Mouse (Mus musculus) kidney, embryonic 16.5 days (tissue): Measurements from ENCODE around the gene Ank. TPM values are rescaled to one million over a fixed set of nuclear protein-coding genes. Genes with fewer than 3 reads are reported as not detected.
A peak's percentile ranks its signal among the peaks of the same experiment; 100 is the strongest.

Source experiments
- ATAC-seq: fragments of 200-750 bp; cut with Nextera tagmentation; 2 replicates; pipeline ENCODE4 v1.8.0; 2017; ENCODE audit warnings: moderate TSS enrichment; ENCODE audit not compliant: low FRiP score, low TSS enrichment
- H3K27ac ChIP-seq: fragments of 300-500 bp; sonication (generic); 2 replicates; pipeline ENCODE4 v1.5.1; 2014; ENCODE audit warnings: low read length
- H3K27me3 ChIP-seq: fragments of 300-500 bp; sonication (generic); 2 replicates; pipeline ENCODE4 v1.6.1; 2014; ENCODE audit warnings: low read length, control low read depth, mixed read lengths; ENCODE audit not compliant: insufficient read depth
- H3K36me3 ChIP-seq: fragments of 300-500 bp; sonication (generic); 2 replicates; pipeline ENCODE4 v1.6.1; 2014; ENCODE audit warnings: low read length, control low read depth, mixed read lengths; ENCODE audit not compliant: insufficient read depth
- H3K4me1 ChIP-seq: fragments of 300-500 bp; sonication (generic); 2 replicates; pipeline ENCODE4 v1.6.1; 2014; ENCODE audit warnings: low read length, control low read depth, mixed read lengths; ENCODE audit not compliant: insufficient read depth
- H3K4me2 ChIP-seq: fragments of 300-500 bp; sonication (generic); replicated peaks from 2 replicates; pipeline ENCODE4 v1.6.1; 2014; ENCODE audit warnings: low read depth, low read length
- H3K4me3 ChIP-seq: fragments of 300-500 bp; sonication (generic); 2 replicates; pipeline ENCODE4 v1.5.1; 2014; ENCODE audit warnings: mild to moderate bottlenecking, low read length
- H3K9ac ChIP-seq: fragments of 300-500 bp; sonication (generic); replicated peaks from 2 replicates; pipeline ENCODE4 v1.6.1; 2014; ENCODE audit warnings: low read length
- H3K9me3 ChIP-seq: fragments of 300-500 bp; sonication (generic); 2 replicates; pipeline ENCODE4 v1.6.1; 2016; ENCODE audit warnings: low read length, control low read depth
- WGBS: fragments of 180-500 bp; shearing (Covaris S2); extraction: QIAGEN DNeasy Blood & Tissue Kit; methylation state at CpG from one replicate; pipeline ENCODE4 v1.1.7; 2014; 5-methylcytosine and 5-hydroxymethylcytosine counted together
- polyA plus RNA-seq: library from polyadenylated mRNA; unstranded; fragments of >200 nt; fragmentation: Nextera tagmentation; extraction: Ambion mirVana; gene quantifications from 2 replicates; pipeline ENCODE4 v1.2.1, GENCODE M21; 2015

The Ank gene
- polyA plus RNA-seq, 1 experiment from 2014 or later: 7.2 TPM

- ATAC-seq: no peak
- WGBS: 84% methylated on average over 5 of the region's 5 CpGs
- peaks cover 19% of the 10 kb centered on the region for H3K36me3 ChIP-seq
- no peaks in the 10 kb centered on the region for H3K9me3 ChIP-seq
- H3K4me3 ChIP-seq: no peak overlapping the region
- no peak overlapping the region for H3K27ac ChIP-seq
- no peaks in the 10 kb centered on the region for H3K27me3 ChIP-seq
- H3K4me2 ChIP-seq: no peak overlapping the region
- H3K4me1 ChIP-seq: no peaks in the 10 kb centered on the region
- H3K9ac ChIP-seq: no peak overlapping the region
Observed at GRCm38 (mm10) chr15:27600524-27600923, 134.0 kb downstream of the Ank start.

GRCm38 (mm10) chr15:27604558-27604957, 138.1 kb downstream of the Ank start:
- Histone ChIP-seq H3K27ac (no peak overlapping the region), H3K9me3 (no peaks in the 10 kb centered on the region), H3K4me3 (no peak overlapping the region), H3K36me3 (peaks cover 29% of the 10 kb centered on the region), H3K9ac (no peak overlapping the region), H3K4me1 (0 out of 2 replicates have a peak, but pooled peaks cover 4% of the 10 kb centered on the region), H3K27me3 (no peaks in the 10 kb centered on the region), H3K4me2 (no peak overlapping the region)
- no peak for ATAC-seq
- 93% methylated on average over 3 of the region's 3 CpGs for WGBS

- no peak overlapping the region for H3K4me3 ChIP-seq
- H3K27me3 ChIP-seq: no peaks in the 10 kb centered on the region
- no peak for ATAC-seq
- peaks cover 27% of the 10 kb centered on the region for H3K36me3 ChIP-seq
- H3K4me2 ChIP-seq: no peak overlapping the region
- WGBS: 64% methylated on average over 3 of the region's 3 CpGs
- H3K9ac ChIP-seq: no peak overlapping the region
- H3K27ac ChIP-seq: no peak overlapping the region
- no peaks in the 10 kb centered on the region for H3K9me3 ChIP-seq
- 0 out of 2 replicates have a peak, but pooled peaks cover 4% of the 10 kb centered on the region for H3K4me1 ChIP-seq
Observed at GRCm38 (mm10) chr15:27605252-27605651, 138.8 kb downstream of the Ank start.

GRCm38 (mm10) chr15:27609554-27609953, 143.1 kb downstream of the Ank start:
- Histone ChIP-seq H3K27me3 (no peaks in the 10 kb centered on the region), H3K4me2 (no peak overlapping the region), H3K4me3 (no peak overlapping the region), H3K27ac (no peak overlapping the region), H3K9ac (no peak overlapping the region), H3K9me3 (no peaks in the 10 kb centered on the region), H3K4me1 (0 out of 2 replicates have a peak, but pooled peaks cover 4% of the 10 kb centered on the region), H3K36me3 (peaks cover 26% of the 10 kb centered on the region)
- 69% methylated on average over 4 of the region's 4 CpGs for WGBS
- no peak for ATAC-seq

GRCm38 (mm10) chr15:27612533-27613221, 146.2 kb downstream of the Ank start:
- Histone ChIP-seq H3K4me2 (no peak overlapping the region), H3K36me3 (peaks cover 22% of the 10 kb centered on the region; the same call in 1 of the 2 replicates), H3K4me1 (0 out of 2 replicates have a peak, but pooled peaks cover 4% of the 10 kb centered on the region), H3K9me3 (no peaks in the 10 kb centered on the region), H3K27ac (no peak overlapping the region), H3K4me3 (no peak overlapping the region), H3K27me3 (no peaks in the 10 kb centered on the region), H3K9ac (no peak overlapping the region)
- ATAC-seq: peak; percentile 65; the same call in 1 of the 2 replicates
- WGBS: 54% methylated on average over 6 of the region's 6 CpGs

GRCm38 (mm10) chr15:27613255-27613654, 146.8 kb downstream of the Ank start:
- Histone ChIP-seq H3K4me1 (0 out of 2 replicates have a peak, but pooled peaks cover 4% of the 10 kb centered on the region), H3K4me2 (no peak overlapping the region), H3K4me3 (no peak overlapping the region), H3K9me3 (no peaks in the 10 kb centered on the region), H3K27me3 (no peaks in the 10 kb centered on the region), H3K27ac (no peak overlapping the region), H3K9ac (no peak overlapping the region), H3K36me3 (peaks cover 18% of the 10 kb centered on the region; the same call in 1 of the 2 replicates)
- ATAC-seq: no peak
- 97% methylated on average over 4 of the region's 4 CpGs for WGBS

- Histone ChIP-seq H3K4me1 (peaks cover 5% of the 10 kb centered on the region; the same call in 1 of the 2 replicates), H3K27ac (no peak overlapping the region), H3K4me2 (no peak overlapping the region), H3K27me3 (no peaks in the 10 kb centered on the region), H3K36me3 (peaks cover 21% of the 10 kb centered on the region), H3K9me3 (no peaks in the 10 kb centered on the region), H3K9ac (no peak overlapping the region), H3K4me3 (no peak overlapping the region)
- no peak for ATAC-seq
- WGBS: 76% methylated on average over 4 of the region's 4 CpGs
Observed at GRCm38 (mm10) chr15:27616159-27616558, 149.7 kb downstream of the Ank start.

GRCm38 (mm10) chr15:27617227-27617626, 150.8 kb downstream of the Ank start:
- no peaks in the 10 kb centered on the region for H3K27me3 ChIP-seq
- no peak overlapping the region for H3K4me2 ChIP-seq
- ATAC-seq: no peak
- peaks cover 5% of the 10 kb centered on the region; the same call in 1 of the 2 replicates for H3K4me1 ChIP-seq
- no peak overlapping the region for H3K9ac ChIP-seq
- no peak overlapping the region for H3K4me3 ChIP-seq
- no peak overlapping the region for H3K27ac ChIP-seq
- H3K9me3 ChIP-seq: no peaks in the 10 kb centered on the region
- peaks cover 16% of the 10 kb centered on the region for H3K36me3 ChIP-seq
- WGBS: 46% methylated on average over 3 of the region's 3 CpGs

GRCm38 (mm10) chr15:27618778-27619533, 152.5 kb downstream of the Ank start:
- Histone ChIP-seq H3K36me3 (peaks cover 26% of the 10 kb centered on the region), H3K9me3 (no peaks in the 10 kb centered on the region), H3K4me1 (peaks cover 5% of the 10 kb centered on the region; the same call in 1 of the 2 replicates), H3K4me2 (no peak overlapping the region), H3K27ac (no peak overlapping the region), H3K4me3 (no peak overlapping the region), H3K9ac (no peak overlapping the region), H3K27me3 (no peaks in the 10 kb centered on the region)
- 80% methylated on average over 6 of the region's 6 CpGs for WGBS
- ATAC-seq: no peak

- H3K4me1 ChIP-seq: peaks cover 5% of the 10 kb centered on the region; the same call in 1 of the 2 replicates
- peaks cover 26% of the 10 kb centered on the region for H3K36me3 ChIP-seq
- no peak overlapping the region for H3K4me2 ChIP-seq
- H3K9me3 ChIP-seq: no peaks in the 10 kb centered on the region
- no peaks in the 10 kb centered on the region for H3K27me3 ChIP-seq
- H3K27ac ChIP-seq: no peak overlapping the region
- H3K4me3 ChIP-seq: no peak overlapping the region
- H3K9ac ChIP-seq: no peak overlapping the region
- peak; percentile 94 for ATAC-seq
- 53% methylated on average over 3 of the region's 3 CpGs for WGBS
Observed at GRCm38 (mm10) chr15:27619683-27620082, 153.2 kb downstream of the Ank start.
